Mouse (Mus musculus): ENCODE data around the gene Ift81. TPM values are rescaled to one million over a fixed set of nuclear protein-coding genes. Genes with fewer than 3 reads are reported as not detected.

Ift81 gene
- polyA plus RNA-seq, 1 experiment from 2014 or later = 28.4 TPM

DNA sequence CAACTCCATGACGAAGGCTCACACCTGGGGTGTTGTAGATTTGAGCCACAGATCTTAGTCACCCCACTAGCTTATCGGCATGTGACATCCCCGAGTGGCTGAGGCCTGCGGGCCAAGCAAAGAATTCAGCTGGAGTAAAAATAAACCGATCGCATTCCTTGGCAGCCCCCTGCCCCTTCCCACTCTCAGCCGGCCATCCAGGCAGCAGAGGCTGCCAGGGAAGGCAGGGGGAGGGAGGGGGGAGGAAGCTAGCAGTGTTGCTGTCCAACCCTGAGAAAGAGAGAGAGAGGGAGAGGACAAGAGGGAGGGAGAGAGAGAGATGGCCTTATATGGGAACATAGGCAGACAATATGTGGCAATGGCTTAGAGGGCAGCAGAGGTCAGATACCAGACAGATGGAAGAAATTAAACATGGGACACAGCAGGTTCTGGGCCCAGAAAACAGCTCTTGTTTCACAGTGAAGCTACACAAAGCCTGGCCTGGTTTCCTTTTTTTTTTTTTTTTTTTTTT lies 7.1 kb upstream of the Ift81 start:
- Histone ChIP-seq H3K27me3 (replicated peaks; ENCODE audit: control insufficient read depth, insufficient read depth, low read length) (no peaks in the 10 kb centered on the region), H3K36me3 (ENCODE audit: control insufficient read depth, insufficient read depth, low read length) (no peaks in the 10 kb centered on the region), H3K27ac (ENCODE audit: low read depth) (peak overlapping the region; percentile 90), H3K4me2 (ENCODE audit: low read length) (no peak overlapping the region), H3K9ac (ENCODE audit: low read length) (no peak overlapping the region), H3K4me1 (replicated peaks; ENCODE audit: control insufficient read depth, insufficient read depth, low read length) (peaks cover 16% of the 10 kb centered on the region), H3K4me3 (ENCODE audit: low read depth, low read length) (no peak overlapping the region), H3K9me3 (ENCODE audit: control insufficient read depth, low read length) (no peaks in the 10 kb centered on the region)
- WGBS = 9% methylated on average over 7 of the region's 7 CpGs
- DNase-seq (ENCODE audit: low spot score) (peak; percentile 68), ATAC-seq (replicated peaks; ENCODE audit: low FRiP score, low TSS enrichment, low read depth) (peak; percentile 81)

DNA sequence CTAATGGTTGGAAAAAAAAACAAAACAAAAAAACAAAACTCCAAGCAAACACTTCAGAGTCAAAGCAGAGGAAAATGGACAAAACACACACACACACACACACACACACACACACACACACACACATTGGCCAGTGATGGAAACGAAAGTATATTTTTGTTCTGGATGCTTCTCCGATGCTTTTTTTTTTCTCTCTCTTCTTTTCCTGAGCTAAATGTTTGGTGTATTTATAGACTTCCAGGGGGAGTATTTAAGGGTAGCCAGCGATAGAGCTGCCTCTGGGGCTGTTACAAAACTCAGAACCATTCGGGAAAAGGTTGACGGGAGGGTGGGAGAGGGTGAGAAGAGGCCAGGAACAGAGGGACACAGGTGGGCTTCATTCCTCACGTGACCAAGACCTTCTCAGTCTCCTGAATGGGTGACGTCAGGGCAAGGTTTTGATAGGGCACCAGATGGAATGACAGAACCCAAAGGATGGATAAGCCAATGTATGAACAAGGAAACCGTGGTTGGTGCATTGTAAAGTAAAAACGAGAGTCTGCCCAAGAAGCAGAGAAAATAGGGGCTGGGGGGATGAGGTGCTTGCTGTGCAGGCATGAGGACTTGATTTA lies 5.5 kb upstream of the Ift81 start:
- Histone ChIP-seq H3K36me3 (ENCODE audit: control insufficient read depth, insufficient read depth, low read length) (no peaks in the 10 kb centered on the region), H3K27ac (ENCODE audit: low read depth) (no peak overlapping the region)
- WGBS = 76% methylated on average over 9 of the region's 9 CpGs

DNA sequence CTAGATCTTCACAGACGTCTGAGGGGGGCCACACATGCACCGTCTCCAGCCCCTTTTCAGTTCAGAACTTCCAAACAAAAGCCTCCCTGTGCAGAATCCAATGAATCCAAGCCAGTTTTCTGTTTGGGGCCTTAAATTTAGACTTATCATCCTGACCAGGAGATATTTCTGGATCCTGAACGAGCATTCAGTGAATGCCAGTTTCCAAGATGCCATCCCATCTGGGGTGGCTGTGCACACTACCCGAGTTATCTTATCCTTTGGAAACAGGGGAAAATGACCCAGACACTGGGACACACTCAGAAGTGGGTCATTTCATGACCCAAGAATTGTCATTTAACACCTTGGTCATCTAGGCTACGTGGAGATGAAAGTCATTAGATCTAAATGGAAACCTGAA lies 3.4 kb upstream of the Ift81 start:
- Histone ChIP-seq H3K36me3 (ENCODE audit: control insufficient read depth, insufficient read depth, low read length) (no peaks in the 10 kb centered on the region), H3K9me3 (ENCODE audit: control insufficient read depth, low read length) (no peaks in the 10 kb centered on the region), H3K9ac (ENCODE audit: low read length) (no peak overlapping the region), H3K4me2 (ENCODE audit: low read length) (no peak overlapping the region), H3K4me1 (replicated peaks; ENCODE audit: control insufficient read depth, insufficient read depth, low read length) (peaks cover 16% of the 10 kb centered on the region), H3K27me3 (replicated peaks; ENCODE audit: control insufficient read depth, insufficient read depth, low read length) (no peaks in the 10 kb centered on the region), H3K4me3 (ENCODE audit: low read depth, low read length) (no peak overlapping the region), H3K27ac (ENCODE audit: low read depth) (no peak overlapping the region)
- whole genome bisulfite sequencing = 66% methylated on average over 5 of the region's 5 CpGs
- no peak for DNase-seq (ENCODE audit: low spot score)
- ATAC-seq (replicated peaks; ENCODE audit: low FRiP score, low TSS enrichment, low read depth) = no peak

More for the DNA sequence above, 5.5 kb upstream of the Ift81 start:
- Histone ChIP-seq H3K4me3 (ENCODE audit: low read depth, low read length) (no peak overlapping the region), H3K9me3 (ENCODE audit: control insufficient read depth, low read length) (no peaks in the 10 kb centered on the region), H3K9ac (ENCODE audit: low read length) (no peak overlapping the region), H3K27me3 (replicated peaks; ENCODE audit: control insufficient read depth, insufficient read depth, low read length) (no peaks in the 10 kb centered on the region), H3K4me1 (replicated peaks; ENCODE audit: control insufficient read depth, insufficient read depth, low read length) (peaks cover 16% of the 10 kb centered on the region), H3K4me2 (ENCODE audit: low read length) (no peak overlapping the region)
- no peak for ATAC-seq (replicated peaks; ENCODE audit: low FRiP score, low TSS enrichment, low read depth)
- no peak for DNase-seq (ENCODE audit: low spot score)

DNA sequence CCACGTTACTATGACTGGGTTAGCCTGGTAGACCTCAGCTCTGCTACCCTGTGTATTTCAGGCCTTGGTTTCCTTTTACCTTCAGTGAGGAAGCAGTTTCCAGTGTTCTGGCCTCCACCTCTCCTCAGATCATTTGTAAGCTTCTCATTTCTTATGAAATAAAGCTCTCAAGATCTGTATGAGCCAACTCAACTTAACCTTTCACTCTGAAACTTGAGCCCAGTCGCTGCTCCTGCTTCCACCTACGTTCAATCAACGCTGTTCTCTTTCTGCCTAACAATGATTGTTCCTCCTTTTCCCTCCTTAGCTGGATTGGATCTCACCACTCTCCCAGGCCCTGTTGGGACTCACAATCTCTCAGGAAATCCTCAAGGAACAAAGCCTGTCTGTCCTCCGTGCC lies 2.7 kb downstream of the Ift81 start:
- 59% methylated on average over 5 of the region's 5 CpGs for WGBS

DNA sequence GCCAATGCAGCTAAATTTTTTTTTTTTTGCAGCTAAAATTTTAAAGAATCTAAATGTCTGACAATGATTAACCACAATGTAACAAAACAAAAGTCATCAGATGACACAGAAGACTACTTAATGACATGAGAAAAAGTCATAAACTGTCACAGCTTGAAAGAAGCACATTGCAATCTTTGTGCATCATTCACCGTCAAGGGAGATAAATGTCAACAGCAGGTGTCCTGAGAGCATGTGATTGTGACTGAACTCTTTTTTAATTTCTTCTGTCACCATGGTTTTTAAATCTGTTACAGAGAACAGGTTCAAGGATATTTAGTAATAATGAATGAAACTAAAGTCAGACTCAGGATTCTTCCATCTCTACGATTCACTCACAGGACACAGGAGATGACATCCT lies 9.4 kb downstream of the Ift81 start:
- H3K27me3 ChIP-seq (replicated peaks; ENCODE audit: control insufficient read depth, insufficient read depth, low read length) = no peaks in the 10 kb centered on the region
- H3K36me3 ChIP-seq (ENCODE audit: control insufficient read depth, insufficient read depth, low read length) = peaks cover 60% of the 10 kb centered on the region
- ATAC-seq (replicated peaks; ENCODE audit: low FRiP score, low TSS enrichment, low read depth) (no peak), DNase-seq (ENCODE audit: low spot score) (no peak)
- WGBS = 84% methylated on average over 2 of the region's 2 CpGs
- H3K9me3 ChIP-seq (ENCODE audit: control insufficient read depth, low read length) = no peaks in the 10 kb centered on the region
- H3K4me2 ChIP-seq (ENCODE audit: low read length) = no peak overlapping the region
- H3K4me3 ChIP-seq (ENCODE audit: low read depth, low read length) = no peak overlapping the region
- H3K27ac ChIP-seq (ENCODE audit: low read depth) = no peak overlapping the region
- H3K4me1 ChIP-seq (replicated peaks; ENCODE audit: control insufficient read depth, insufficient read depth, low read length) = peaks cover 6% of the 10 kb centered on the region
- no peak overlapping the region for H3K9ac ChIP-seq (ENCODE audit: low read length)

More for the DNA sequence above, 2.7 kb downstream of the Ift81 start:
- no peak for ATAC-seq (replicated peaks; ENCODE audit: low FRiP score, low TSS enrichment, low read depth)
- Histone ChIP-seq H3K9me3 (ENCODE audit: control insufficient read depth, low read length) (no peaks in the 10 kb centered on the region), H3K4me1 (replicated peaks; ENCODE audit: control insufficient read depth, insufficient read depth, low read length) (no peaks in the 10 kb centered on the region; the same call in 1 of the 2 replicates), H3K4me2 (ENCODE audit: low read length) (no peak overlapping the region), H3K27me3 (replicated peaks; ENCODE audit: control insufficient read depth, insufficient read depth, low read length) (no peaks in the 10 kb centered on the region), H3K4me3 (ENCODE audit: low read depth, low read length) (no peak overlapping the region), H3K9ac (ENCODE audit: low read length) (no peak overlapping the region), H3K36me3 (ENCODE audit: control insufficient read depth, insufficient read depth, low read length) (peaks cover 25% of the 10 kb centered on the region), H3K27ac (ENCODE audit: low read depth) (no peak overlapping the region)
- DNase-seq (ENCODE audit: low spot score) = no peak

DNA sequence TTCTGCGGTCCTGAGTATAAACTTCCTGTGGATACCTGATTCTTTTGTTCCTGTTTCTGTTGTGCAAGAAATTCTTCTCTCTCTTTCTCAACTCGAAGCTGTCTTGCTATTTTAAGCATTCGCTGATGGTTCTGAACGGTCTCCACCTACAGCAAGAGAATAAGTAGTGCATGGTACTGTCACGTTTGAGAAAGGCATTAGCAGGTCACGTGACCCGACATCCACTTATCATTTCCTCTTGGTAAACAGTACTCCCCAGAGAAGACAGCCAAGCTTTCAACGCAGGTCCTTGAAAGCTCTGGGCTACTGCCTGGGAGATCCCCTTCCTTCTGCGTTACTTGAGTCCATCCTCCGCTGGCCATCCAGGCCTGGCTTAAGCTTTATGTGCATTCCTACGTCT lies 12.1 kb downstream of the Ift81 start:
- DNase-seq (ENCODE audit: low spot score) (no peak), ATAC-seq (replicated peaks; ENCODE audit: low FRiP score, low TSS enrichment, low read depth) (0 out of 2 replicates have a peak, but pooled peaks have one; percentile 27)
- no peaks in the 10 kb centered on the region for H3K9me3 ChIP-seq (ENCODE audit: control insufficient read depth, low read length)
- no peak overlapping the region for H3K9ac ChIP-seq (ENCODE audit: low read length)
- H3K27me3 ChIP-seq (replicated peaks; ENCODE audit: control insufficient read depth, insufficient read depth, low read length) = no peaks in the 10 kb centered on the region
- H3K4me2 ChIP-seq (ENCODE audit: low read length) = no peak overlapping the region
- peak overlapping the region; percentile 43; the same call in 1 of the 2 replicates for H3K27ac ChIP-seq (ENCODE audit: low read depth)
- no peak overlapping the region for H3K4me3 ChIP-seq (ENCODE audit: low read depth, low read length)
- H3K4me1 ChIP-seq (replicated peaks; ENCODE audit: control insufficient read depth, insufficient read depth, low read length) = peaks cover 6% of the 10 kb centered on the region
- H3K36me3 ChIP-seq (ENCODE audit: control insufficient read depth, insufficient read depth, low read length) = peaks cover 62% of the 10 kb centered on the region
- WGBS = 36% methylated on average over 11 of the region's 11 CpGs

DNA sequence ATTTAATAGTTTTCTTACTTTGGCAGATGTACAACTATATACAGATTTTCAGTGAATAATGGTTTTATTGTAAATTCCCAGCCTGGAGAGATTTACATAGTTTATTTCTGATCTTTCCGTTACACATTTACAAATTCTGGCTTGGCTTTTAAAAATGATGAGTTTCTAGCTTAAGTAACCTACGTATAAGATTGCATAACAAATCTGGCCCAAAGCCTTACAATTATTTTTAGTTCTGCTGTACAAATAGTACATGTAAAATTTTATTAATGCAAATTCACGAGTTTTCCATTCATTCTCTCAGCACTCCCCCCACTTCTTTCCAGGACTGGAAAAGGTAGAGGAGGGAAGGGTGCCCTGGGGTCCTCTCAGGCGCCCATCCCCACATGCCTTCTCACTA lies 18.8 kb downstream of the Ift81 start:
- 77% methylated on average over 4 of the region's 4 CpGs for WGBS
- no peak for ATAC-seq (replicated peaks; ENCODE audit: low FRiP score, low TSS enrichment, low read depth)
- Histone ChIP-seq H3K4me2 (ENCODE audit: low read length) (no peak overlapping the region), H3K9ac (ENCODE audit: low read length) (no peak overlapping the region), H3K9me3 (ENCODE audit: control insufficient read depth, low read length) (no peaks in the 10 kb centered on the region), H3K27me3 (replicated peaks; ENCODE audit: control insufficient read depth, insufficient read depth, low read length) (no peaks in the 10 kb centered on the region), H3K27ac (ENCODE audit: low read depth) (no peak overlapping the region), H3K36me3 (ENCODE audit: control insufficient read depth, insufficient read depth, low read length) (peaks cover 60% of the 10 kb centered on the region), H3K4me3 (ENCODE audit: low read depth, low read length) (no peak overlapping the region), H3K4me1 (replicated peaks; ENCODE audit: control insufficient read depth, insufficient read depth, low read length) (no peaks in the 10 kb centered on the region)
- DNase-seq (ENCODE audit: low spot score) = no peak

DNA sequence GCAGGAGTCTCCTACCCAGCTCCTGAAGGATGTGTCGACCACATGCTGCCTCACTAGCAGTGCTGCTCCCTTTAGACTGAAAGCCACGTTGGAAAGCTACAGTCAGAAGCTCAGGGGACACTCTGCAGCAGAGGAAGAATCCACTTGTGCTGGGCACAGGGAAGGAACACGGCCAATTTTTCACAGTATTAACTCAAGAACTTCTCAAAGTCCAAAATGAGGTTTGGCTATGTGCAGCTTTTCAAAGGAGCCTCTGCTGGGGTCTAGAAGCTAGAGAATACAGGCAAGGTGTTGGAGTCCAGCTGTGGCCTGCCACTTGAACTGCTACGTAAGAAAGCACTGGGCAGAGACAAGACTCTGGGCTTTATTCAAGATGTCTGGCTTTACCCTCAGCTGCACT lies 24.4 kb downstream of the Ift81 start:
- H3K27me3 ChIP-seq (replicated peaks; ENCODE audit: control insufficient read depth, insufficient read depth, low read length) = no peaks in the 10 kb centered on the region
- H3K4me2 ChIP-seq (ENCODE audit: low read length) = no peak overlapping the region
- H3K4me1 ChIP-seq (replicated peaks; ENCODE audit: control insufficient read depth, insufficient read depth, low read length) = no peaks in the 10 kb centered on the region
- ATAC-seq (replicated peaks; ENCODE audit: low FRiP score, low TSS enrichment, low read depth) (no peak), DNase-seq (ENCODE audit: low spot score) (no peak)
- no peak overlapping the region for H3K27ac ChIP-seq (ENCODE audit: low read depth)
- 81% methylated on average over 4 of the region's 4 CpGs for WGBS
- H3K9me3 ChIP-seq (ENCODE audit: control insufficient read depth, low read length) = no peaks in the 10 kb centered on the region
- H3K36me3 ChIP-seq (ENCODE audit: control insufficient read depth, insufficient read depth, low read length) = peaks cover 39% of the 10 kb centered on the region
- H3K9ac ChIP-seq (ENCODE audit: low read length) = no peak overlapping the region
- H3K4me3 ChIP-seq (ENCODE audit: low read depth, low read length) = no peak overlapping the region

DNA sequence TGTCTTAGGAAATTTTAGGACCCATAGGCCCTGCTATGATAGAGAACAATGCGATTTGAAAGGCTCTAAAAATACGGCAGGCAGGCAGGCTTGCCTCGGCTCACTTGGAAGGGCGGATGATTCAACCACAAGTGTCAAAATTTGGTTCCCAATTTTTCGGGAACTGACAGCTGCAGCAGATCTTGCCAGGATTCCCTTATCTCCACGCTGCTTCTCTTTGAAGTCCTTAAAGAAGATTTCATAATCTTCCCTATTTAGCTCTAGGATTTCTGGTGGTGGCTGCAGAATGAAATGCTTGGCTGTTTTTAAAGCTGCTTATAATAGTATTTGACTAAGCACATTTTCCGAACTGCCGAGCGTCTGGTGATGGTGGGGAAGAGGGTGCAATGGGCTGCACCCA lies 28.8 kb downstream of the Ift81 start:
- Histone ChIP-seq H3K9me3 (ENCODE audit: control insufficient read depth, low read length) (no peaks in the 10 kb centered on the region; the same call in 1 of the 2 replicates), H3K4me2 (ENCODE audit: low read length) (no peak overlapping the region), H3K9ac (ENCODE audit: low read length) (no peak overlapping the region), H3K4me1 (replicated peaks; ENCODE audit: control insufficient read depth, insufficient read depth, low read length) (no peaks in the 10 kb centered on the region), H3K36me3 (ENCODE audit: control insufficient read depth, insufficient read depth, low read length) (peaks cover 20% of the 10 kb centered on the region; the same call in 1 of the 2 replicates), H3K27ac (ENCODE audit: low read depth) (no peak overlapping the region), H3K27me3 (replicated peaks; ENCODE audit: control insufficient read depth, insufficient read depth, low read length) (no peaks in the 10 kb centered on the region), H3K4me3 (ENCODE audit: low read depth, low read length) (no peak overlapping the region)
- WGBS = 85% methylated on average over 9 of the region's 9 CpGs
- no peak for DNase-seq (ENCODE audit: low spot score)
- no peak for ATAC-seq (replicated peaks; ENCODE audit: low FRiP score, low TSS enrichment, low read depth)

Data from intestine, embryonic 14.5 days (tissue).